Mouse (Mus musculus): Measurements from ENCODE around the gene Gapvd1.

DNA sequence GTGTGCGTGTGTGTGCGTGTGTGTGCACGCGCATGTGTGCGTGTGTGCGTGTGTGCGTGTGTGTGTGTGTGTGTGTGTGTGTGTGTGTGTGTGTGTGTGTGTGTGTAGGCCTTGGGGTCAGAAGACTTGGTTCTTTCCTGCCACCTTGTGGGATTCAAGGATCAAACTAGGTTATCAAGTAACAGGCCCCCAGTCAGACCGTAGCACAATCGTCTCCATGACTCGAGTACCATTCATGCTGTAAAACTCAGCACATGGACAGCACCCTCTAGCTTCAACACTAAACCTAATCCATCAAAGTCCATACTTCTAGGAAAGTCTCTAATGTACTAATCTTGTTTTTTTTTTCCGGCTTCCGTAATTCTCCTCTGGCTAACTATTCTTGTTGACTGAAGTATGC, 9.8 kb upstream of the Gapvd1 start:
- TF ChIP-seq GATA1 (IDR thresholded peaks at IDR 0.05; ENCODE audit: low read depth, low read length) (no peak), MAX (IDR thresholded peaks at IDR 0.05; ENCODE audit: low read length) (no peak), USF2 (IDR thresholded peaks at IDR 0.05; ENCODE audit: borderline replicate concordance in 1 of 2, insufficient read depth in 1 of 2, low read depth in 1 of 2, low read length in 2 of 2) (no peak), MXI1 (IDR thresholded peaks at IDR 0.05; ENCODE audit: low read depth, low read length) (no peak), ZKSCAN1 (IDR thresholded peaks at IDR 0.05; ENCODE audit: low read depth, low read length) (no peak), CTCF (IDR thresholded peaks at IDR 0.05 in 2 of 3, conservative IDR thresholded peaks at IDR 0.05 in 1 of 3; ENCODE audit: control insufficient read depth in 1 of 3, insufficient read depth in 1 of 3, low read depth in 2 of 3, low read length in 3 of 3, poor library complexity in 1 of 3, severe bottlenecking in 1 of 3) (no peak)

All from MEL (cell line).